Mouse (Mus musculus): ENCODE results near the gene Snrpg. TPM values are rescaled to one million over a fixed set of nuclear protein-coding genes. Genes with fewer than 3 reads are reported as not detected.

Snrpg gene
- polyA plus RNA-seq, 1 experiment from 2014 or later, result 660 TPM

GRCm38 (mm10) chr6:86391326-86391725 is 20.2 kb downstream of the Snrpg start:
- Histone ChIP-seq H3K4me1 (peaks cover 16% of the 10 kb centered on the region), H3K36me3 (peaks cover 69% of the 10 kb centered on the region), H3K27ac (no peak overlapping the region), H3K27me3 (no peaks in the 10 kb centered on the region), H3K4me3 (no peak overlapping the region), H3K9ac (no peak overlapping the region), H3K4me2 (replicated peaks) (no peak overlapping the region), H3K9me3 (0 out of 2 replicates have a peak, but pooled peaks cover 3% of the 10 kb centered on the region)
- WGBS, result 94% methylated on average over 5 of the region's 5 CpGs
- ATAC-seq (ENCODE audit: low FRiP score, low read depth), result no peak

- Histone ChIP-seq H3K27ac (no peak overlapping the region), H3K36me3 (peaks cover 56% of the 10 kb centered on the region), H3K4me3 (no peak overlapping the region), H3K9me3 (0 out of 2 replicates have a peak, but pooled peaks cover 3% of the 10 kb centered on the region), H3K27me3 (no peaks in the 10 kb centered on the region), H3K9ac (no peak overlapping the region), H3K4me1 (peaks cover 20% of the 10 kb centered on the region), H3K4me2 (replicated peaks) (no peak overlapping the region)
- 84% methylated on average over 1 of the region's 1 CpGs for WGBS
- ATAC-seq (ENCODE audit: low FRiP score, low read depth), result no peak
Observed at GRCm38 (mm10) chr6:86393187-86393586, 22.1 kb downstream of the Snrpg start.

- peaks cover 46% of the 10 kb centered on the region for H3K36me3 ChIP-seq
- no peak overlapping the region for H3K4me3 ChIP-seq
- no peak overlapping the region for H3K4me2 ChIP-seq (replicated peaks)
- 86% methylated on average over 17 of the region's 17 CpGs for whole genome bisulfite sequencing
- H3K27ac ChIP-seq, result no peak overlapping the region
- no peak for ATAC-seq (ENCODE audit: low FRiP score, low read depth)
- 0 out of 2 replicates have a peak, but pooled peaks cover 3% of the 10 kb centered on the region for H3K9me3 ChIP-seq
- peaks cover 20% of the 10 kb centered on the region for H3K4me1 ChIP-seq
- no peak overlapping the region for H3K9ac ChIP-seq
- H3K27me3 ChIP-seq, result peaks cover 5% of the 10 kb centered on the region; the same call in 1 of the 2 replicates
Observed at GRCm38 (mm10) chr6:86394078-86394720, 23.1 kb downstream of the Snrpg start.

DNA sequence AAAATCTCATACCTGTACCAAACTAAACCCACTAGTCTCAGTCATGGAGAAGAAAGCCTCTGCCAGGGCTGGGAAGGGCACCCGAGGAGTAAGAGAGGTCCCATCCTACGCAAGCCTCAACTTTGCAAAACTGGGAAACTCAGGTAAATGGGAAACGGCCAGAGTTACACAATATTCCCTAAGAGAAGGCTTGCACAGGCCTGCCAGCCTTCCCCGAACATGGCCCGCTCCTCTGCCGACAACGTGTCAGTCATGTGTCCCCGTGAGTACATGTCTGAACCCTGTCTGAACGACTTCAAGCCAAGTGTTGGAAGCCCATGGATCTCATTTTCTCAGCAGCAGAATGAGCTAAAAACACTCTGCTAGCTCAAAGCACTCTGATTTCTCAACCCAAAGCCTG is 23.9 kb downstream of the Snrpg start:
- 84% methylated on average over 9 of the region's 9 CpGs for WGBS
- 0 out of 2 replicates have a peak, but pooled peaks cover 3% of the 10 kb centered on the region for H3K9me3 ChIP-seq
- peaks cover 37% of the 10 kb centered on the region for H3K36me3 ChIP-seq
- H3K27ac ChIP-seq, result no peak overlapping the region
- peak overlapping the region; percentile 84; the same call in 1 of the 2 replicates for H3K9ac ChIP-seq
- H3K27me3 ChIP-seq, result peaks cover 5% of the 10 kb centered on the region; the same call in 1 of the 2 replicates
- H3K4me1 ChIP-seq, result peaks cover 20% of the 10 kb centered on the region
- ATAC-seq (ENCODE audit: low FRiP score, low read depth), result no peak
- peak overlapping the region; percentile 90 for H3K4me2 ChIP-seq (replicated peaks)
- H3K4me3 ChIP-seq, result 0 out of 2 replicates have a peak overlapping the region, but pooled peaks have one; percentile 91

DNA sequence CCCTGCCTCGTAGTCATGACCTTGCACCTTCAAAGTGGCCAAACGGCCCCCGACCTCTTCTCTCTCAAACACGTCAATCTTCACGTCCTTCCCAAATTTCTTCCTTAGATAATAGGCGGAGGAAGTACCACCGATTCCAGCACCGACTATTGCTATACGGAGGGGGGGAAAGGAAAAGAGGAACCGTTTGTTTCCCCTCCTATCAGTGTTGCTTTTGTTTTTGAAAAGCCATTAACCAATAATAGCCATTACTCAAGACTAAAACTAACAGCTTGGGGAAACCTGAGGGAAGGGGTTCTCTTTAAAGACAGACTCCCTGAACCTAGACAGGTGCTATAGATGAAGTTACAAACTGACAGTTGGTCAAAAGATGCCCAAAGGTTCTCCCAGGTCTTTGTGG is 24.9 kb downstream of the Snrpg start:
- Histone ChIP-seq H3K4me3 (peak overlapping the region; percentile 91), H3K4me2 (replicated peaks) (peak overlapping the region; percentile 90), H3K9ac (peak overlapping the region; percentile 84), H3K4me1 (peaks cover 20% of the 10 kb centered on the region), H3K27me3 (peaks cover 5% of the 10 kb centered on the region; the same call in 1 of the 2 replicates), H3K9me3 (0 out of 2 replicates have a peak, but pooled peaks cover 3% of the 10 kb centered on the region), H3K36me3 (peaks cover 28% of the 10 kb centered on the region), H3K27ac (no peak overlapping the region)
- 38% methylated on average over 10 of the region's 10 CpGs for WGBS
- ATAC-seq (ENCODE audit: low FRiP score, low read depth), result no peak

- Histone ChIP-seq H3K4me2 (replicated peaks) (peak within 1 kb of the TSS; percentile 90), H3K27ac (peak within 1 kb of the TSS; percentile 87), H3K27me3 (peaks cover 5% of the 10 kb centered on the region; the same call in 1 of the 2 replicates), H3K4me1 (peaks cover 20% of the 10 kb centered on the region), H3K9me3 (0 out of 2 replicates have a peak, but pooled peaks cover under 1% of the 10 kb centered on the region), H3K9ac (peak within 1 kb of the TSS; percentile 84), H3K4me3 (peak within 1 kb of the TSS; percentile 91), H3K36me3 (peaks cover 20% of the 10 kb centered on the region)
- WGBS, result under 1% methylated on average over 51 of the region's 51 CpGs
- ATAC-seq (ENCODE audit: low FRiP score, low read depth), result peak; percentile 94
Observed at GRCm38 (mm10) chr6:86396581-86397256, 25.6 kb downstream of the Snrpg start, which contains the start of gene Pcyox1. Pcyox1 (minus strand) TSS chr6:86397154.

DNA sequence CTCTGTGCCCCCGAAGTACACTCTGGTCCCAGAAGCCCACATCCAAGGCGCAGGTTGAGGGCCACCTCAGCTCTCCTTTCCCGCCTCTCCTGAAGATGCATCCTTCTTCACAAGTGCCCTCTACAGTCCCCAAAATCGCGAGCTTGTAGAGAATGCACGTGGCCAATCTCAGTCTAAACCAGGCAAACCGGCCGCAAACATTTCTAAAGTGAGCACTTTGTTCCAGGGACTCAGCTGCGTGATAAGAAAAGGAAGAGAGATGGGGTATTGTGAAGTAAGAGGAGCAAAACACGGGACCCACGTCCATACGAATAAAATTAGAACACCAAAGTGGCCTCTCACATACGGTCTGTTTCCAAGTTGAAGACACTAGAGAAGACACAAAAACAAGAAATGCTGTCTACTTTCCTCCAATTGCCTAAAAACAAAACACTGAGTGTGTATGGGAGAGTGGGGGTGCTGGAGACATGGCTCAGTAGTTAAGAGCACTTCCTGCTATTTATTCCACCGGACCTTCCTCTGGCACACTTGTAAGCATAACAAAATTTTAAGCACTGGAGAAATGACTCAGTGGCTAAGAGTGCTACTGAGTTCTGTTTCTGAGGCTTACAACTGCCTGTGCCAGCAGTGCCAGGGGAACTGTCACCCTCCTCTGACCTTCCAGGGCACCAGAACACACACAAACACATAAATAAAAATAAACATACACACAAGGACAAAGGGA is 26.3 kb downstream of the Snrpg start:
- Histone ChIP-seq H3K4me3 (peak overlapping the region; percentile 91), H3K27ac (peak overlapping the region; percentile 87; the same call in 1 of the 2 replicates), H3K4me2 (replicated peaks) (peak overlapping the region; percentile 90), H3K27me3 (peaks cover 5% of the 10 kb centered on the region; the same call in 1 of the 2 replicates), H3K36me3 (peaks cover 13% of the 10 kb centered on the region), H3K9me3 (no peaks in the 10 kb centered on the region), H3K4me1 (peaks cover 20% of the 10 kb centered on the region), H3K9ac (peak overlapping the region; percentile 84)
- ATAC-seq (ENCODE audit: low FRiP score, low read depth), result peak; percentile 16; the same call in 1 of the 2 replicates
- WGBS, result 7% methylated on average over 14 of the region's 14 CpGs

DNA sequence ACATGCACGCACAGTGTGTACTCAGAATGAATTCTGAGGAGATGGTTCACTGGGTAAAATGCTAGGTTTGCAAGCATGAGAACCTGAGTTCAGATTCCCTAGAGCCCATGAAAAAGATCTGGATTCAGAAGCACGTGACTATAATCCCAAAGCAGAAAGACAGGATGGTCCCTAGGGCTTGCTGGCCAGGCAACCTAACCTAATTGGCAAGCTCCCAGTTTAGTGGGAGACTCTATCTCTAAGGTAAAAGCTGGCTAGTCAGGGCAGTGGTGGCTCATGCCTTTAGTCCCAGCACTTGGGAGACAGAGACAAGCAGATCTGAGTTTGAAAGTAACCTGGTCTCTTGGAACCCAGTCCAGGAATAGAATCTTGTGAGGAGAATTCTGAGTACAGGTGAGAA is 27.9 kb downstream of the Snrpg start:
- Histone ChIP-seq H3K4me2 (replicated peaks) (no peak overlapping the region), H3K27ac (no peak overlapping the region), H3K9ac (no peak overlapping the region), H3K36me3 (peaks cover 4% of the 10 kb centered on the region; the same call in 1 of the 2 replicates), H3K9me3 (no peaks in the 10 kb centered on the region), H3K4me3 (no peak overlapping the region), H3K4me1 (peaks cover 20% of the 10 kb centered on the region), H3K27me3 (peaks cover 5% of the 10 kb centered on the region; the same call in 1 of the 2 replicates)
- 85% methylated on average over 2 of the region's 2 CpGs for WGBS
- no peak for ATAC-seq (ENCODE audit: low FRiP score, low read depth)

GRCm38 (mm10) chr6:86399995-86400394 is 28.9 kb downstream of the Snrpg start:
- H3K4me1 ChIP-seq, result peaks cover 17% of the 10 kb centered on the region
- H3K27me3 ChIP-seq, result peaks cover 5% of the 10 kb centered on the region; the same call in 1 of the 2 replicates
- no peaks in the 10 kb centered on the region for H3K9me3 ChIP-seq
- no peak overlapping the region for H3K9ac ChIP-seq
- H3K4me3 ChIP-seq, result no peak overlapping the region
- no peak overlapping the region for H3K27ac ChIP-seq
- H3K4me2 ChIP-seq (replicated peaks), result no peak overlapping the region
- 73% methylated on average over 2 of the region's 2 CpGs for WGBS
- no peak for ATAC-seq (ENCODE audit: low FRiP score, low read depth)
- no peaks in the 10 kb centered on the region for H3K36me3 ChIP-seq

- ATAC-seq (ENCODE audit: low FRiP score, low read depth), result no peak
- WGBS, result 5% methylated on average over 9 of the region's 9 CpGs
Observed at GRCm38 (mm10) chr6:86400972-86401371, 29.9 kb downstream of the Snrpg start.

DNA sequence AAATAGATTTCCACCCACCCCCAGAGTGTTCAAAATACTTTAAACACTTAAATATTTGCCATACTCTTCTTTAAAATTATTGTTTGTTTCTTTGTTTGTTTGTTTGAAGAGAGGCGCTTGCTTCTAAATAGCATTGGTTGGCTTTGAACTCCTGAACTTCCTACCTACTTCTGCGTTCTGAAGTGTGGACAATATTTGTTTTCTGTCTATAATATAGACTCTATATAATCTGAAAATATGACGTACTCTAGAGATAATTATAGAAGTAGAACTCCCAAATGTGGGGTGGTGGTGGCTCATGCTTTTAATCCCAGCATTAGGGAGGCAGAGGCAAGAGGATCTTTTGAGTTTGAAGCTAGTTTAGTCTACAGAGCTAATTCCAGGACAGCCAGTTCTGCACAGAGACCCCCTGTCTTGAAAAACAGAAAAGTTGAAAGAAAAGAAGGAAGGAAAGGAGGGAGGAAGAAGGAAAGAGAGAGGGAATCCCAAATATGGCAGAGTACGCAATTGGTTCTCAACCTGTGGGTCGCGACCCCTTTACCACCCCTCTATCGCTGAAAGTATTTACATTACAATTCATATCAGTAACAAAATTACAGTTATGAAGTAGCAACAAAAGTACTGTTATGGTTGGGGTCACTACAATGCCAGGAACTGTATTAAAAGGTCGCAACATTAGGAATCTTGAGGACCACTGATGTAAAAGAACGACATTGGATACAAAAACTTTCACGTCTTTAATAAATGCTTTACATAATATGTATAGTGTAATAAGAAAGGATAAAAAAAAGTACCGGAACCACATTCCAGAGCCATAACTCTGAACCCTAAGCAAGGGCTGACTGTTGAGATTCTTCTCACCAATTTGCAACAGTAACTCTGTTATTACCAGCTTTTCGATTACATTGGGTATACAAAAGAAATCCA is 31.8 kb downstream of the Snrpg start:
- WGBS, result 39% methylated on average over 12 of the region's 12 CpGs
- ATAC-seq (ENCODE audit: low FRiP score, low read depth), result no peak
- Histone ChIP-seq H3K9me3 (no peaks in the 10 kb centered on the region), H3K36me3 (peaks cover 9% of the 10 kb centered on the region), H3K4me3 (peak overlapping the region; percentile 89), H3K9ac (no peak overlapping the region), H3K4me1 (peaks cover 11% of the 10 kb centered on the region), H3K4me2 (replicated peaks) (peak overlapping the region; percentile 53), H3K27me3 (peaks cover 5% of the 10 kb centered on the region; the same call in 1 of the 2 replicates), H3K27ac (no peak overlapping the region)

More at GRCm38 (mm10) chr6:86400972-86401371, 29.9 kb downstream of the Snrpg start:
- Histone ChIP-seq H3K36me3 (no peaks in the 10 kb centered on the region), H3K27me3 (peaks cover 5% of the 10 kb centered on the region; the same call in 1 of the 2 replicates), H3K27ac (no peak overlapping the region; the same call in 1 of the 2 replicates), H3K9me3 (no peaks in the 10 kb centered on the region), H3K4me3 (peak overlapping the region; percentile 34), H3K4me1 (peaks cover 7% of the 10 kb centered on the region), H3K4me2 (replicated peaks) (peak overlapping the region; percentile 58), H3K9ac (peak overlapping the region; percentile 57; the same call in 1 of the 2 replicates)
